Mouse (Mus musculus) brown adipose tissue, adult 24 weeks (tissue): Measurements from ENCODE around the gene Gm13288. TPM values are rescaled to one million over a fixed set of nuclear protein-coding genes. Genes with fewer than 3 reads are reported as not detected.
"Not testable (repeated sequence)": the region's sequence is repeated elsewhere in the genome, so short reads cannot be mapped to it uniquely, and the experiment has no call there.

Experiments used
- H3K27ac ChIP-seq: fragments of 200-500 bp; replicated peaks from 2 replicates; pipeline ENCODE4 v1.5.1; 2012; ENCODE audit warnings: low read depth, mild to moderate bottlenecking, low read length
- H3K4me1 ChIP-seq: fragments of 200-500 bp; 2 replicates; pipeline ENCODE4 v1.6.1; 2012; ENCODE audit warnings: low read length, mixed read lengths; ENCODE audit not compliant: control insufficient read depth, insufficient read depth, insufficient read length
- H3K4me3 ChIP-seq: fragments of 200-500 bp; 2 replicates; pipeline ENCODE4 v1.5.1; 2012; ENCODE audit warnings: low read depth, mild to moderate bottlenecking, low read length, moderate library complexity; ENCODE audit not compliant: insufficient read depth
- polyA plus RNA-seq: library from polyadenylated mRNA; stranded (reverse); fragments of >200 nt; gene quantifications from 2 replicates; pipeline ENCODE4 v1.2.4, GENCODE M21; 2012; ENCODE audit not compliant: missing spikeins, insufficient read depth, insufficient read length

Gm13288 gene
- polyA plus RNA-seq, 1 experiment = not detected

- not testable (repeated sequence) for H3K27ac ChIP-seq, H3K4me3 ChIP-seq, H3K4me1 ChIP-seq
Observed at GRCm38 (mm10) chr4:88785409-88785808, 19.9 kb upstream of the Gm13288 start, which contains the start of gene Gm13276. Gene Gm13276, plus strand, starts transcription at chr4:88785709.

- not testable (repeated sequence) for H3K27ac ChIP-seq, H3K4me3 ChIP-seq, H3K4me1 ChIP-seq
Observed at GRCm38 (mm10) chr4:88788402-88788801, 16.9 kb upstream of the Gm13288 start, which contains the start of gene Gm13277. Gene Gm13277, plus strand, starts transcription at chr4:88788632.

DNA sequence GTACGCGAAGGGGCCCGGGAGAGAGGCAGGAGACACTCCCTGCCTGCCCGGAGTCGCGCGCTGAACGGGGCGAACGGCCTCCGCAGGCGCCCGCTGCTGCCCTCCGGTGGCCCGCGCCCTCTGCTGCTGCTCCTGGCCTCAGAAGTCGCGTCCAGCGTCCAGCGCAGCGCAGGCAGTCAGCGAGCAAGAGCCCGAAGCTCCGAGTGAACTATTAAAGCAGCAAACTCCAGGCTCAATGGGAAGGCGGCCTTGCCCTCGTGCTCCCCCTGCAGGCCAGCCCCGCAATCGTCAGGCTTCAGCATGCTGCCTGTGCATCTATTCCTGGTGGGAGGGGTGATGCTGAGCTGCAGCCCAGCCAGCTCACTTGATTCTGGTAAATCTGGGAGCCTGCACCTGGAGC, 14.1 kb upstream of the Gm13288 start, which contains the start of gene Gm13278:
TSS of gene Gm13278 (plus strand) at position 301 of the 400 bp plus-strand sequence.
- H3K27ac ChIP-seq, H3K4me3 ChIP-seq, H3K4me1 ChIP-seq: not testable (repeated sequence)

DNA sequence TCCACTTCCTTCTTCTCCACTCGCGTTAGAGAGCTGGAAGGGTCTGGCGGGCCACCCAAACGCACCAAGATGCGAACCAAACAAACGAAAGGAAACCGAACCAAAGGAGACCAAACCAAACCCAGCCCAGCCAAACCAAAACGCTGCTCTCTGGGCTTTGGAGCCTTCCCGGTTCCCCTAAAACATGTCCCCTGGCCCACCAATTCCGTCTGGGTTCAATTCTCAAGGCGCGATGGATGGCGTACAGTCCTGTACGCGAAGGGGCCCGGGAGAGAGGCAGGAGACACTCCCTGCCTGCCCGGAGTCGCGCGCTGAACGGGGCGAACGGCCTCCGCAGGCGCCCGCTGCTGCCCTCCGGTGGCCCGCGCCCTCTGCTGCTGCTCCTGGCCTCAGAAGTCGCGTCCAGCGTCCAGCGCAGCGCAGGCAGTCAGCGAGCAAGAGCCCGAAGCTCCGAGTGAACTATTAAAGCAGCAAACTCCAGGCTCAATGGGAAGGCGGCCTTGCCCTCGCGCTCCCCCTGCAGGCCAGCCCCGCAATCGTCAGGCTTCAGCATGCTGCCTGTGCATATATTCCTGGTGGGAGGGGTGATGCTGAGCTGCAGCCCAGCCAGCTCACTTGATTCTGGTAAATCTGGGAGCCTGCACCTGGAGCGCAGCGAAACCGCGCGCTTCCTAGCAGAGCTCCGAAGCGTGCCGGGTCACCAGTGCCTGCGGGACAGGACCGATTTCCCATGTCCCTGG, 11.2 kb upstream of the Gm13288 start, which contains the start of gene Gm13275:
TSS of gene Gm13275 (plus strand) at position 552 of the 740 bp plus-strand sequence.
- not testable (repeated sequence) for H3K4me3 ChIP-seq, H3K4me1 ChIP-seq, H3K27ac ChIP-seq

DNA sequence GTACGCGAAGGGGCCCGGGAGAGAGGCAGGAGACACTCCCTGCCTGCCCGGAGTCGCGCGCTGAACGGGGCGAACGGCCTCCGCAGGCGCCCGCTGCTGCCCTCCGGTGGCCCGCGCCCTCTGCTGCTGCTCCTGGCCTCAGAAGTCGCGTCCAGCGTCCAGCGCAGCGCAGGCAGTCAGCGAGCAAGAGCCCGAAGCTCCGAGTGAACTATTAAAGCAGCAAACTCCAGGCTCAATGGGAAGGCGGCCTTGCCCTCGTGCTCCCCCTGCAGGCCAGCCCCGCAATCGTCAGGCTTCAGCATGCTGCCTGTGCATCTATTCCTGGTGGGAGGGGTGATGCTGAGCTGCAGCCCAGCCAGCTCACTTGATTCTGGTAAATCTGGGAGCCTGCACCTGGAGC, 8.2 kb upstream of the Gm13288 start, which contains the start of gene Gm13279:
TSS of gene Gm13279 (plus strand) at position 301 of the 400 bp plus-strand sequence.
- not testable (repeated sequence) for H3K4me1 ChIP-seq, H3K4me3 ChIP-seq, H3K27ac ChIP-seq

- not testable (repeated sequence) for H3K27ac ChIP-seq, H3K4me1 ChIP-seq, H3K4me3 ChIP-seq
Observed at GRCm38 (mm10) chr4:88799365-88799764, 6.0 kb upstream of the Gm13288 start, which contains the start of gene Gm13285. Gene Gm13285, plus strand, starts transcription at chr4:88799665.

- not testable (repeated sequence) for H3K4me3 ChIP-seq, H3K27ac ChIP-seq
Observed at GRCm38 (mm10) chr4:88802954-88803353, 2.4 kb upstream of the Gm13288 start, which contains the start of gene Gm13287. Gene Gm13287, plus strand, starts transcription at chr4:88803254.

GRCm38 (mm10) chr4:88805761-88806160, 430 bp downstream of the Gm13288 start:
- H3K27ac ChIP-seq, H3K4me3 ChIP-seq, H3K4me1 ChIP-seq: not testable (repeated sequence)

More at GRCm38 (mm10) chr4:88802954-88803353, 2.4 kb upstream of the Gm13288 start, which contains the start of gene Gm13287:
- H3K4me1 ChIP-seq = not testable (repeated sequence)

- H3K4me3 ChIP-seq = no peak within 1 kb of the TSS
- H3K27ac ChIP-seq = no peak within 1 kb of the TSS
- no peaks in the 10 kb centered on the region for H3K4me1 ChIP-seq
Observed at GRCm38 (mm10) chr4:88815928-88816327, 10.6 kb downstream of the Gm13288 start, which contains the start of gene Ifna7. Gene Ifna7, plus strand, starts transcription at chr4:88816228.

DNA sequence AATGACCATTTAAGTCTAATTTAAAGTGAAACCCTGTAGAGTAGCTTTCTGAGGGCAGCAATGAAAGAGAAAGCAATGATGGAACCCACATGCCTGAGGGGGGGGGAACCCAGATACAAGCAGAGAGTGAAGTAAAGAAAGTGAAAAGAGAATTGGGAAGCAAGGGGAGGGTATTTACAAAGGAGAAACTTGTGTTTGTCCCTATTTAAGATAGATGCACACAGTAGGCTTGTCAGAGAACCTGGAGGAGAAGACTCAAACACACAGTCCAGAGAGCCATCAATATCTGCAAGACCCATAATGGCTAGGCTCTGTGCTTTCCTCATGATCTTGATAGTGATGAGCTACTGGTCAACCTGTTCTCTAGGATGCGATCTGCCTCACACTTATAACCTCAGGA, 14.3 kb downstream of the Gm13288 start, which contains the start of gene Ifna11:
TSS of gene Ifna11 (plus strand) at position 301 of the 400 bp plus-strand sequence.
- no peak within 1 kb of the TSS for H3K4me3 ChIP-seq
- H3K27ac ChIP-seq = no peak within 1 kb of the TSS
- no peaks in the 10 kb centered on the region for H3K4me1 ChIP-seq

DNA sequence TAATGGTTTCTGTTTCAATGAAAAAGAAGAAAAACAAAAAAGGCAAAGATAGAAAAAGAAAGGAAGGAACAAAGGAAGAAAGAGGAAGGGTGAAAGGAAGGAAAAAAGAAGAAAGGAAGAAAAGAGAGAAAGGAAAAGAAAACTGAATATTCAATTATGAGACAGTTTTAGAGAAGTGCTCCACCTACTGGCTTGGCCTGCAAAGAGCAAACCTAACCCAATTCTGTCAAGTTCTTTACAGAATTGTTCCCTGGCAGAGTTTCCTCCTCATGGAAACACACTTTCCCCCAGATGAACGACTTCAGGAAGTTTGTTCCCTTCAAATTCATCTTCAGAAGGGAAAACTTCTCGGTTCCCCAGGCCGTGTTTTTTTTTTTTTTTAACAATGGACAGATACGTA, 17.7 kb downstream of the Gm13288 start:
- Histone ChIP-seq H3K27ac (no peak overlapping the region), H3K4me3 (no peak overlapping the region), H3K4me1 (no peaks in the 10 kb centered on the region)

DNA sequence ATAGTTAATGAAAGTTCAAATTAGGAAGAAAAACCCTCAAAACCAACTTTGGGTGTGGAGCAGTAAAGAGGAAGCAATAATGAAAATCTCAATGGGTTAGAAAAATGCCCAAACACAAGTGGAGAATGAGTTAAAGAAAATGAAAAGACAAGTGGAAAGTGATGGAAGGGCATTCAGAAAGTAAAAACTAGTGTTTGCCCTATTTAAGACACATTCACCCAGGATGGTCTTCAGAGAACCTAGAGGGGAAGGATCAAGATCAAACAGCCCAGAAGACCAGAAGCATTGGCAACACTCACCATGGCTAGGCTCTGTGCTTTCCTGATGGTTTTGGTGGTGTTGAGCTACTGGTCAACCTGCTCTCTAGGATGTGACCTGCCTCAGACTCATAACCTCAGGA, 21.8 kb downstream of the Gm13288 start, which contains the start of gene Ifna6:
TSS of gene Ifna6 (plus strand) at position 301 of the 400 bp plus-strand sequence.
- H3K27ac ChIP-seq, H3K4me3 ChIP-seq, H3K4me1 ChIP-seq: not testable (repeated sequence)

DNA sequence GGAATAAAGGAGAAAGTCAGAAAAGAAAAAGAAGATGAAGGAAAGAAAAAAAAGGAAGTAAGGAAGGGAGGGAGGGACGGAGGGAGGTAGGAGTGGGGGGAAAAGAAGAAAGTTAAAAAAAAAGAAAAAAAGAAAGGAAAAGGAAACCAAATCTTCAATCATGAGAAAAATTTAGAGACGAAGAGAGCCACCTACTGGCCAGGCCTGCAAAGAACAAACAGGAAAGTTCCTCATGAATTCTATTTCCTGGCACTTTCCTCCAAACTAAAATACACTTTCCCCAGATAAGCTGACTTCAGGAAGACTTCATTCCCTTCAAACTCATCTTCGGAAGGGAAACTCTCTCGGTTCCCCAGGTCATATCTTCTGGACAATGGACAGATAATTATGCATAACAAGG, 25.2 kb downstream of the Gm13288 start:
- Histone ChIP-seq H3K27ac (no peak overlapping the region), H3K4me3 (no peak overlapping the region), H3K4me1 (no peaks in the 10 kb centered on the region)

GRCm38 (mm10) chr4:88835225-88835624, 29.9 kb downstream of the Gm13288 start, which contains the start of gene Ifna5:
Gene Ifna5, plus strand, starts transcription at chr4:88835525.
- not testable (repeated sequence) for H3K4me1 ChIP-seq, H3K27ac ChIP-seq, H3K4me3 ChIP-seq

- no peaks in the 10 kb centered on the region for H3K4me1 ChIP-seq
- H3K4me3 ChIP-seq = no peak overlapping the region
- no peak overlapping the region for H3K27ac ChIP-seq
Observed at GRCm38 (mm10) chr4:88838828-88839227, 33.5 kb downstream of the Gm13288 start.
